Mouse (Mus musculus) CH12.LX (cell line): ENCODE data around the gene Sgtb.

ENCODE experiments used
- BHLHE40 ChIP-seq: IDR thresholded peaks from 2 replicates; pipeline ENCODE4 v1.6.1; 2011; ENCODE audit warnings: mild to moderate bottlenecking, low read depth, low read length, improper control_type of control experiment
- CTCF ChIP-seq, 2 experiments: IDR thresholded peaks in 1 of 2; conservative IDR thresholded peaks in 1 of 2; 2 replicates each; pipeline ENCODE4 v1.5.1; 2011 to 2012; ENCODE audit warnings: low read depth in 2 of 2, low read length in 2 of 2, improper control_type of control experiment in 1 of 2, inconsistent platforms in 1 of 2, mild to moderate bottlenecking in 1 of 2, moderate library complexity in 1 of 2
- EP300 ChIP-seq: IDR thresholded peaks from 2 replicates; pipeline ENCODE4 v1.6.1; 2011; ENCODE audit warnings: low read length, improper control_type of control experiment
- MAFK ChIP-seq: IDR thresholded peaks from 2 replicates; pipeline ENCODE4 v1.6.1; 2011; ENCODE audit warnings: low read length, improper control_type of control experiment; ENCODE audit not compliant: insufficient replicate concordance
- PAX5 ChIP-seq: IDR thresholded peaks from 2 replicates; pipeline ENCODE4 v1.6.1; 2012; ENCODE audit warnings: low read length, inconsistent platforms, mixed read lengths
- POLR2A ChIP-seq: IDR thresholded peaks from 2 replicates; pipeline ENCODE4 v1.6.1; 2011; ENCODE audit warnings: low read depth, mild to moderate bottlenecking, improper control_type of control experiment, low read length
- SIN3A ChIP-seq: IDR thresholded peaks from 2 replicates; pipeline ENCODE4 v1.6.1; 2012; ENCODE audit warnings: low read length, improper control_type of control experiment, inconsistent platforms
- USF1 ChIP-seq: IDR thresholded peaks from 2 replicates; pipeline ENCODE4 v1.6.1; 2014; ENCODE audit warnings: low read depth, mild to moderate bottlenecking, inconsistent platforms, low read length, improper control_type of control experiment

DNA sequence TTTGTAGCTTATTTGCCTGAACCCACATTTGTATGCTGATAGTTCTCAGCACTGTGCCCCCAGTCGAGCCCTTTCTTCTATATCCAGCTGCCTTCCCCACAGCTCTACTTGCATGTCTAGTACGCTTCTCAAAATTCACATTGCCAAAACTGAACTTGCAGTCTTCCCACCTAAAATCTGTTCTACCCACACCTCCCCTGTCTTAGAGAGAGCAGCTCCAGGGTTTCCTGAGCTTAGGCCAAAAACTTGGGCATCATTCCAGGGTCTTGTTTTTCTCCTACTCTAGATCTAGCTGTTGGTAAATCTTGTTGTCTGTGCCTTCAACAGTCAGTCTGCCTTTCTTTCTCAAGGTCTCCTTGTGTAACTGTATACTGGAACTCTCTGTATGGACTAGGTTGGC is 5.3 kb downstream of the Sgtb start:
- no peak for TF ChIP-seq EP300
- TF ChIP-seq PAX5 = no peak
- no peak for TF ChIP-seq BHLHE40
- TF ChIP-seq CTCF (conservative IDR thresholded peaks at IDR 0.05 in 1 of 2, IDR thresholded peaks at IDR 0.05 in 1 of 2; ENCODE audit: low read depth in 2 of 2, low read length in 2 of 2) = no peak
- TF ChIP-seq MAFK = no peak
- TF ChIP-seq POLR2A = no peak
- TF ChIP-seq SIN3A = no peak
- no peak for TF ChIP-seq USF1
